9 mouse cellular contexts compared by ENCODE assay signal in genomic region chr3:83222125-83222524, GRCm38 (mm10).
A peak's percentile ranks its signal among the peaks of the same experiment; 100 is the strongest.
DNase-seq lines count a peak whose midpoint lies in the region; ATAC-seq and TF ChIP-seq lines count a peak whose summit lies in the region.
"Had no signal": no experiment of that assay in that cellular context is flagged by ENCODE, and none has a peak within 500 bp of the region (broad histone marks: within the 10 kb centered on the region; RNA-seq: fewer than 3 reads in every experiment).

No protein-coding gene starts in this region.

- no peaks in the 10 kb centered on the region for H3K9me3 ChIP-seq in forebrain, postnatal 0 days (ENCODE audit: low read length)
- no peaks in the 10 kb centered on the region for H3K9me3 ChIP-seq in forebrain, embryonic 14.5 days (replicated peaks; ENCODE audit: control insufficient read depth, low read length)
- no peaks in the 10 kb centered on the region for H3K9me3 ChIP-seq in lung, embryonic 16.5 days (ENCODE audit: control insufficient read depth, low read length)
- H3K9me3 ChIP-seq: neural tube, embryonic 12.5 days had no signal

- no peak overlapping the region for H3K9ac ChIP-seq in forebrain, postnatal 0 days
- no peak overlapping the region for H3K9ac ChIP-seq in forebrain, embryonic 14.5 days (ENCODE audit: low read length)
- H3K9ac ChIP-seq in lung, embryonic 16.5 days (ENCODE audit: low read length): no peak overlapping the region
- H3K9ac ChIP-seq: neural tube, embryonic 12.5 days had no signal

- ATAC-seq in forebrain, postnatal 0 days: peak; percentile 63
- no peak for ATAC-seq in forebrain, embryonic 14.5 days
- ATAC-seq in lung, embryonic 16.5 days (ENCODE audit: low read depth): peak; percentile 61; the same call in 1 of the 2 replicates

- WGBS in forebrain, postnatal 0 days: 53% methylated on average over 5 of the region's 5 CpGs
- WGBS in forebrain, embryonic 14.5 days: 74% methylated on average over 5 of the region's 5 CpGs
- 43% methylated on average over 5 of the region's 5 CpGs for WGBS in lung, embryonic 16.5 days

- peak; percentile 60 for DNase-seq in forebrain, postnatal 0 days
- no peak for DNase-seq in forebrain, embryonic 14.5 days (ENCODE audit: low spot score)
- peak; percentile 54 for DNase-seq in adrenal gland, adult 2 months
- peak; percentile 62 for DNase-seq in kidney, postnatal 10 days
- DNase-seq in urinary bladder, adult 18-20 months (ENCODE audit: low spot score in 2 of 2): no peak
- DNase-seq in c-Kit-positive CD71-positive TER-119-positive erythroid progenitor cells, embryonic 14.5 days (ENCODE audit: low spot score): no peak
- no peak for DNase-seq in urinary bladder, adult 2 months (ENCODE audit: low spot score)

- H3K27ac ChIP-seq in forebrain, postnatal 0 days (ENCODE audit: low read depth, low read length): no peak overlapping the region
- H3K27ac ChIP-seq in forebrain, embryonic 14.5 days (ENCODE audit: low read depth, low read length): no peak overlapping the region
- no peak overlapping the region for H3K27ac ChIP-seq in lung, embryonic 16.5 days (ENCODE audit: low read length)
- H3K27ac ChIP-seq: neural tube, embryonic 12.5 days had no signal

- no peaks in the 10 kb centered on the region for H3K27me3 ChIP-seq in forebrain, postnatal 0 days (ENCODE audit: insufficient read depth, low read length)
- H3K27me3 ChIP-seq in forebrain, embryonic 14.5 days (replicated peaks; ENCODE audit: control insufficient read depth, insufficient read depth, low read length): no peaks in the 10 kb centered on the region
- no peaks in the 10 kb centered on the region for H3K27me3 ChIP-seq in lung, embryonic 16.5 days (ENCODE audit: control insufficient read depth, insufficient read depth, low read depth, low read length)
- H3K27me3 ChIP-seq: neural tube, embryonic 12.5 days had no signal

- no peak overlapping the region for H3K4me2 ChIP-seq in forebrain, postnatal 0 days (ENCODE audit: low read depth)
- H3K4me2 ChIP-seq in forebrain, embryonic 14.5 days (ENCODE audit: low read length): no peak overlapping the region
- H3K4me2 ChIP-seq in lung, embryonic 16.5 days (ENCODE audit: low read depth, low read length): no peak overlapping the region
- H3K4me2 ChIP-seq: neural tube, embryonic 12.5 days had no signal

- TF ChIP-seq CTCF in forebrain, postnatal 0 days (IDR thresholded peaks at IDR 0.05; ENCODE audit: low read depth): peak; percentile 51

- H3K4me1 ChIP-seq in forebrain, postnatal 0 days (ENCODE audit: insufficient read depth): no peaks in the 10 kb centered on the region
- H3K4me1 ChIP-seq in forebrain, embryonic 14.5 days (ENCODE audit: control insufficient read depth, insufficient read depth, low read length): no peaks in the 10 kb centered on the region
- no peaks in the 10 kb centered on the region for H3K4me1 ChIP-seq in lung, embryonic 16.5 days (replicated peaks; ENCODE audit: control insufficient read depth, insufficient read depth, low read length)
- H3K4me1 ChIP-seq: neural tube, embryonic 12.5 days had no signal

- H3K36me3 ChIP-seq in forebrain, postnatal 0 days (ENCODE audit: insufficient read depth): no peaks in the 10 kb centered on the region
- H3K36me3 ChIP-seq in forebrain, embryonic 14.5 days (ENCODE audit: control insufficient read depth, insufficient read depth, low read length): no peaks in the 10 kb centered on the region
- H3K36me3 ChIP-seq in lung, embryonic 16.5 days (ENCODE audit: control insufficient read depth, insufficient read depth, low read length): no peaks in the 10 kb centered on the region
- H3K36me3 ChIP-seq: neural tube, embryonic 12.5 days had no signal

- no peak overlapping the region for H3K4me3 ChIP-seq in forebrain, postnatal 0 days (ENCODE audit: low read depth, low read length)
- H3K4me3 ChIP-seq in forebrain, embryonic 14.5 days (ENCODE audit: low read depth, low read length): no peak overlapping the region
- no peak overlapping the region for H3K4me3 ChIP-seq in lung, embryonic 16.5 days (ENCODE audit: low read length)
- H3K4me3 ChIP-seq: neural tube, embryonic 12.5 days had no signal

Comparison
In these comparisons a context has a peak if more than half of its experiments do, and no peak if none do; other contexts are left out.
1. DNase-seq: peak in forebrain, postnatal 0 days (single experiment), adrenal gland, adult 2 months (single experiment) and kidney, postnatal 10 days (single experiment); none in forebrain, embryonic 14.5 days (single experiment), urinary bladder, adult 18-20 months (0 of 2), c-Kit-positive CD71-positive TER-119-positive erythroid progenitor cells, embryonic 14.5 days (single experiment) and urinary bladder, adult 2 months (single experiment).